Mouse (Mus musculus) cerebellum, adult 2 months (tissue): Measurements from ENCODE around the gene Aff3.

ENCODE experiments used
- CTCF ChIP-seq: fragments of 200-500 bp; IDR thresholded peaks from 2 replicates; pipeline ENCODE4 v1.5.1; 2011; ENCODE audit warnings: low read depth, mild to moderate bottlenecking, control low read depth, low read length, moderate library complexity, borderline replicate concordance; ENCODE audit not compliant: insufficient read depth
- POLR2A ChIP-seq: fragments of 200-500 bp; IDR thresholded peaks from 2 replicates; pipeline ENCODE4 v1.6.1; 2011; ENCODE audit warnings: low read length, control low read depth, borderline replicate concordance; ENCODE audit not compliant: insufficient read depth

GRCm38 (mm10) chr1:38688216-38688615 lies 23.5 kb upstream of the Aff3 start:
- TF ChIP-seq CTCF (no peak), POLR2A (no peak)
